Mouse (Mus musculus) CH12.LX (cell line): ENCODE measurements around the gene Lrch1. TPM values are rescaled to one million over a fixed set of nuclear protein-coding genes. Genes with fewer than 3 reads are reported as not detected.

ENCODE experiments used
- DNase-seq: peaks from one replicate; pipeline ENCODE4 v3.0.0-alpha.2; 2013; ENCODE audit errors: extremely low read depth
- H3K27ac ChIP-seq: 2 replicates; pipeline ENCODE4 v1.5.1; 2012; ENCODE audit warnings: low read depth, mild to moderate bottlenecking, control low read depth, moderate library complexity; ENCODE audit not compliant: insufficient read depth
- H3K27me3 ChIP-seq: replicated peaks from 2 replicates; pipeline ENCODE3; 2012; ENCODE audit warnings: inconsistent platforms
- H3K36me3 ChIP-seq, 2 experiments: replicated peaks in 1 of 2; 2 replicates each; pipeline versions ENCODE3 to v1.6.1; 2012; ENCODE audit warnings: inconsistent platforms in 1 of 2, low read length in 1 of 2, mild to moderate bottlenecking in 1 of 2, mixed read lengths in 1 of 2, moderate library complexity in 1 of 2; ENCODE audit not compliant: control insufficient read depth in 1 of 2, insufficient read depth in 1 of 2
- H3K4me1 ChIP-seq, 2 experiments: 2 replicates each; pipeline ENCODE4 v1.6.1; 2012; ENCODE audit warnings: inconsistent platforms in 1 of 2, moderate library complexity in 1 of 2; ENCODE audit not compliant: insufficient read depth in 2 of 2, control insufficient read depth in 1 of 2
- H3K4me2 ChIP-seq: 2 replicates; pipeline ENCODE4 v1.6.1; 2012; ENCODE audit warnings: low read depth, mild to moderate bottlenecking, control low read depth; ENCODE audit not compliant: poor library complexity, insufficient read depth, severe bottlenecking
- H3K4me3 ChIP-seq, 3 experiments: fragments of 150-350 bp in 1 of 3; sonication (generic) in 1 of 3; replicated peaks in 1 of 3; 2 replicates each; pipeline versions ENCODE3 to v1.5.1; 2011 to 2012; ENCODE audit warnings: low read depth in 2 of 3, low read length in 2 of 3, mild to moderate bottlenecking in 2 of 3, moderate library complexity in 2 of 3, control low read depth in 1 of 3, improper control_type of control experiment in 1 of 3, inconsistent platforms in 1 of 3, mixed read lengths in 1 of 3; ENCODE audit not compliant: poor library complexity in 1 of 3
- H3K79me2 ChIP-seq: replicated peaks from 2 replicates; pipeline ENCODE4 v1.6.1; 2012; ENCODE audit warnings: mild to moderate bottlenecking, moderate library complexity; ENCODE audit not compliant: control insufficient read depth, poor library complexity, insufficient read depth, severe bottlenecking; ENCODE audit errors: extremely low read depth
- H3K9ac ChIP-seq: 2 replicates; pipeline ENCODE4 v1.6.1; 2012; ENCODE audit warnings: low read depth, mild to moderate bottlenecking, control low read depth, moderate library complexity; ENCODE audit not compliant: insufficient read depth
- H3K9me3 ChIP-seq: replicated peaks from 2 replicates; pipeline ENCODE3; 2012; ENCODE audit warnings: low read length, inconsistent platforms, mixed read lengths
- BHLHE40 ChIP-seq: IDR thresholded peaks from 2 replicates; pipeline ENCODE4 v1.6.1; 2011; ENCODE audit warnings: mild to moderate bottlenecking, low read depth, low read length, improper control_type of control experiment
- CHD1 ChIP-seq: IDR thresholded peaks from 2 replicates; pipeline ENCODE4 v1.6.1; 2012; ENCODE audit warnings: low read depth, low read length, improper control_type of control experiment, inconsistent platforms
- CTCF ChIP-seq, 2 experiments: IDR thresholded peaks in 1 of 2; conservative IDR thresholded peaks in 1 of 2; 2 replicates each; pipeline ENCODE4 v1.5.1; 2011 to 2012; ENCODE audit warnings: low read depth in 2 of 2, low read length in 2 of 2, improper control_type of control experiment in 1 of 2, inconsistent platforms in 1 of 2, mild to moderate bottlenecking in 1 of 2, moderate library complexity in 1 of 2
- EP300 ChIP-seq: IDR thresholded peaks from 2 replicates; pipeline ENCODE4 v1.6.1; 2011; ENCODE audit warnings: low read length, improper control_type of control experiment
- GABPA ChIP-seq: IDR thresholded peaks from 2 replicates; pipeline ENCODE4 v1.6.1; 2012; ENCODE audit warnings: low read depth, low read length, improper control_type of control experiment, inconsistent platforms; ENCODE audit not compliant: insufficient replicate concordance
- IRF4 ChIP-seq: IDR thresholded peaks from 2 replicates; pipeline ENCODE4 v1.6.1; 2014; ENCODE audit warnings: low read depth, mild to moderate bottlenecking, inconsistent platforms, low read length, improper control_type of control experiment
- JUN ChIP-seq: IDR thresholded peaks from 2 replicates; pipeline ENCODE4 v1.6.1; 2011; ENCODE audit warnings: low read depth, mild to moderate bottlenecking, low read length, improper control_type of control experiment, moderate library complexity; ENCODE audit not compliant: insufficient read depth
- JUND ChIP-seq: conservative IDR thresholded peaks from 2 replicates; pipeline ENCODE4 v1.6.1; 2011; ENCODE audit warnings: low read depth, low read length, improper control_type of control experiment
- MAX ChIP-seq: IDR thresholded peaks from 2 replicates; pipeline ENCODE4 v1.6.1; 2011; ENCODE audit warnings: low read length, improper control_type of control experiment
- MAZ ChIP-seq: IDR thresholded peaks from 2 replicates; pipeline ENCODE4 v1.6.1; 2012; ENCODE audit warnings: low read depth, mild to moderate bottlenecking, inconsistent platforms, low read length, improper control_type of control experiment, moderate library complexity
- MXI1 ChIP-seq: IDR thresholded peaks from 2 replicates; pipeline ENCODE4 v1.6.1; 2011; ENCODE audit warnings: mild to moderate bottlenecking, low read depth, low read length, improper control_type of control experiment
- NELFE ChIP-seq: IDR thresholded peaks from 2 replicates; pipeline ENCODE4 v1.6.1; 2011; ENCODE audit warnings: low read depth, low read length, improper control_type of control experiment
- PAX5 ChIP-seq: IDR thresholded peaks from 2 replicates; pipeline ENCODE4 v1.6.1; 2012; ENCODE audit warnings: low read length, inconsistent platforms, mixed read lengths
- POLR2AphosphoS2 ChIP-seq: IDR thresholded peaks from 2 replicates; pipeline ENCODE4 v1.6.1; 2011; ENCODE audit warnings: low read depth, low read length, improper control_type of control experiment
- RAD21 ChIP-seq: IDR thresholded peaks from 2 replicates; pipeline ENCODE4 v1.6.1; 2011; ENCODE audit warnings: low read depth, mild to moderate bottlenecking, low read length, improper control_type of control experiment, moderate library complexity
- RCOR1 ChIP-seq: conservative IDR thresholded peaks from 2 replicates; pipeline ENCODE4 v1.6.1; 2012; ENCODE audit warnings: low read depth, mild to moderate bottlenecking, inconsistent platforms, low read length, improper control_type of control experiment
- SIN3A ChIP-seq: IDR thresholded peaks from 2 replicates; pipeline ENCODE4 v1.6.1; 2012; ENCODE audit warnings: low read length, improper control_type of control experiment, inconsistent platforms
- SMC3 ChIP-seq: IDR thresholded peaks from 2 replicates; pipeline ENCODE4 v1.6.1; 2011; ENCODE audit warnings: low read depth, low read length, improper control_type of control experiment
- TBP ChIP-seq: conservative IDR thresholded peaks from 2 replicates; pipeline ENCODE4 v1.6.1; 2011; ENCODE audit warnings: low read depth, low read length, improper control_type of control experiment
- TCF12 ChIP-seq: IDR thresholded peaks from 2 replicates; pipeline ENCODE4 v1.6.1; 2014; ENCODE audit warnings: low read depth, mild to moderate bottlenecking, inconsistent platforms, low read length, improper control_type of control experiment
- UBTF ChIP-seq: IDR thresholded peaks from 2 replicates; pipeline ENCODE4 v1.6.1; 2012; ENCODE audit warnings: low read depth, mild to moderate bottlenecking, inconsistent platforms, low read length, improper control_type of control experiment, moderate library complexity
- USF1 ChIP-seq: IDR thresholded peaks from 2 replicates; pipeline ENCODE4 v1.6.1; 2014; ENCODE audit warnings: low read depth, mild to moderate bottlenecking, inconsistent platforms, low read length, improper control_type of control experiment
- USF2 ChIP-seq: conservative IDR thresholded peaks from 2 replicates; pipeline ENCODE4 v1.6.1; 2011; ENCODE audit warnings: low read depth, low read length, improper control_type of control experiment
- ZMIZ1 ChIP-seq: IDR thresholded peaks from 2 replicates; pipeline ENCODE4 v1.6.1; 2012; ENCODE audit warnings: low read depth, mild to moderate bottlenecking, inconsistent platforms, low read length, improper control_type of control experiment
- dilution Hi-C: fragments of 300-500 bp; cut with MboI; formaldehyde crosslinking; loops from 2 replicates; pipeline ENCODE4 v1.14.3; 2020; ENCODE audit warnings: low sequenced_read_pairs; ENCODE audit not compliant: extremely low pct_unique_long_range_greater_than_20kb, extremely low pct_ligation_motif_present
- in situ Hi-C: fragments of 300-500 bp; cut with MboI; formaldehyde crosslinking; loops from 3 replicates; pipeline ENCODE4 v1.14.3; 2019; ENCODE audit warnings: low sequenced_read_pairs, low pct_ligation_motif_present, low pct_unique_long_range_greater_than_20kb, mixed read lengths
- polyA plus RNA-seq: library from polyadenylated mRNA; unstranded; fragments of >175 nt; gene quantifications from 2 replicates; pipeline ENCODE4 v1.2.1, GENCODE M21; 2012; ENCODE audit warnings: low read depth; ENCODE audit not compliant: insufficient read length
- total RNA-seq, 2 experiments: library from RNA; depleted of rRNA; stranded (reverse); fragments of 300-350 nt in 1 of 2; fragments of >200 nt in 1 of 2; gene quantifications; 2 replicates each; pipeline ENCODE4 v1.2.3; 2012 to 2014

The Lrch1 gene
- total and polyA plus RNA-seq, 3 experiments: 10.3 to 23.3 (median 12.8) TPM

GRCm38 (mm10) chr14:74916075-74916474, 31.6 kb downstream of the Lrch1 start:
- TF ChIP-seq IRF4 (no peak), MXI1 (no peak), MAX (no peak), CHD1 (no peak), CTCF (conservative IDR thresholded peaks at IDR 0.05 in 1 of 2, IDR thresholded peaks at IDR 0.05 in 1 of 2; ENCODE audit: low read depth in 2 of 2, low read length in 2 of 2) (no peak), MAZ (no peak), UBTF (no peak)
- no peak overlapping the region for H3K4me2 ChIP-seq
- H3K9ac ChIP-seq: no peak overlapping the region
- no peak overlapping the region for H3K4me3 ChIP-seq
- in situ Hi-C loops: no loop called here
- H3K27ac ChIP-seq: no peak overlapping the region
- H3K9me3 ChIP-seq: no peaks in the 10 kb centered on the region
- H3K4me1 ChIP-seq: peaks cover 26 to 93% of the 10 kb centered on the region in 2 experiments
- H3K36me3 ChIP-seq: peaks cover 0 to 18% of the 10 kb centered on the region in 2 experiments
- peaks cover 13% of the 10 kb centered on the region for H3K79me2 ChIP-seq
- H3K27me3 ChIP-seq: no peaks in the 10 kb centered on the region
- dilution Hi-C loops: no loop called here
- no peak for DNase-seq

GRCm38 (mm10) chr14:74915658-74916057, 32.0 kb downstream of the Lrch1 start:
- DNase-seq: no peak
- Histone ChIP-seq H3K27ac (no peak overlapping the region), H3K27me3 (no peaks in the 10 kb centered on the region), H3K4me2 (no peak overlapping the region), H3K9me3 (no peaks in the 10 kb centered on the region), H3K4me1 (peaks cover 26 to 93% of the 10 kb centered on the region in 2 experiments), H3K79me2 (peaks cover 13% of the 10 kb centered on the region), H3K36me3 (peaks cover 0 to 18% of the 10 kb centered on the region in 2 experiments), H3K9ac (no peak overlapping the region), H3K4me3 (no peak overlapping the region)
- no peak for TF ChIP-seq POLR2AphosphoS2
- no peak for TF ChIP-seq CTCF (conservative IDR thresholded peaks at IDR 0.05 in 1 of 2, IDR thresholded peaks at IDR 0.05 in 1 of 2; ENCODE audit: low read depth in 2 of 2, low read length in 2 of 2)
- no peak for TF ChIP-seq BHLHE40
- no peak for TF ChIP-seq JUND
- no peak for TF ChIP-seq SIN3A
- TF ChIP-seq RCOR1: no peak
- TF ChIP-seq TCF12: no peak
- TF ChIP-seq PAX5: no peak
- no peak for TF ChIP-seq RAD21
- TF ChIP-seq CHD1: no peak
- no peak for TF ChIP-seq IRF4
- no peak for TF ChIP-seq EP300
- TF ChIP-seq GABPA: no peak
- no peak for TF ChIP-seq SMC3
- TF ChIP-seq USF1: no peak
- no peak for TF ChIP-seq NELFE
- TF ChIP-seq ZMIZ1: no peak
- no peak for TF ChIP-seq USF2
- TF ChIP-seq TBP: no peak
- TF ChIP-seq JUN: no peak
- dilution Hi-C loops (no loop called here), in situ Hi-C loops (no loop called here)
